Mouse (Mus musculus) spleen, embryonic (tissue): ENCODE data around the gene Gm4303.
"Not testable (repeated sequence)": the region's sequence is repeated elsewhere in the genome, so short reads cannot be mapped to it uniquely, and the experiment has no call there.

Experiments
- CTCF ChIA-PET: fragments of 350-600 bp; sonication (Branson Sonifier 250); formaldehyde crosslinking; loops from one replicate; lab custom pipeline; 2022; lab: Charles Lee

The Gm4303 gene

DNA sequence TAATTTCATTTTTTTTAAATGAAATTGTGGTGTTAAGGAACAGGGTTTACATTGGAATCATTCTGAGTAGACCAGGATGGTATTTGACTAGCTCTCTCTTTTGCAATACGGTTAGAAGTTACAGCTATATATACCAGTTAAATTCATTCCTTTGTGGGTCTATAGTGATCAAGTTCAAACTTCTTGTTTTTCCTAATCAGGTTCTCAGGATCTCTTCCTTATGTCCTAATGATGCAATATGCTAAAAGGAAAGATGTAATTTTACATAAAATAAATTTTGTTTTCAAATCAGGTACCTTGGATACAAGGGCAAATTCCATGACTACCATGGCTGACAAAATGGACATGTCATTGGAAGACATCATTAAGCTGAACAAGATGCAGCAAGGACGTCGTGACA is at the start of gene Gm4303:
TSS of gene Gm4303 (plus strand) at position 301 of the 400 bp plus-strand sequence.
- CTCF ChIA-PET: not testable (repeated sequence)

DNA sequence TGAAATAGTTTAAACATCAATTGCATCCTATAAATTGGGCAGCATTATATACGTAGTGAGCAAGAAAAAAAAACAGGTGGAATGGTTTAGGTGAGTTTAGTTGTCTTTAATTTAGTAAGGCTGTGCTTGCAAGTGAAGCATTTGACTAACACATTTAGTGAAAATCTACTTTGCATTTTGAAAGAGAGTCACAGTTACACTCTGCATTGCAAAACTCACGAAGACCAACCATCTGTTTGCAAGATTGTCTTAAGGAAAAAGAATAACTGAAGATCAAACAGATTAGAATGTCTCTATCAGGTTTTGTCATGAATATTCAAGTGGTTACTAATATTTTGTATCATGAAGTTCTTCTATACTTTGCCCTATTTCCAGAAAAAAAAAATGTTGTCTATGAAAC is 49.7 kb upstream of the Gm4303 start:
- CTCF ChIA-PET: no interaction called here

DNA sequence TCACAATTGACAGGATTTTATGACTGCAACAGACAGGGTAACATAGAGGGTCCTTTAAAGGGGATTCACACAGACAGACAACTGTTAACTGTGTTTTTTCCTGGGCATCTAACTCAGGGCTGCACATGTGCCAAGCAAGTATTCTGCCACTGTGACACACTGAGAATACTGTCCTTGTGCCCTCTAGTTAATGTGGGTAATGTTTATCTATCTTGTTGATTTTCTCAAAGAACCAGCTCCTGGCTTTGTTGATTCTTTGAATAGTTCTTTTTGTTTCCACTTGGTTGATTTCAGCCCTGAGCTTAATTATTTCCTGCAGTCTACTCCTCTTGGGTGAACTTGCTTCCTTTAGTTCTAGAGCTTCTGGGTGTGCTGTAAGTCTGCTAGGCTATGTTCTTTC is 45.7 kb upstream of the Gm4303 start:
- CTCF ChIA-PET: not testable (repeated sequence)

DNA sequence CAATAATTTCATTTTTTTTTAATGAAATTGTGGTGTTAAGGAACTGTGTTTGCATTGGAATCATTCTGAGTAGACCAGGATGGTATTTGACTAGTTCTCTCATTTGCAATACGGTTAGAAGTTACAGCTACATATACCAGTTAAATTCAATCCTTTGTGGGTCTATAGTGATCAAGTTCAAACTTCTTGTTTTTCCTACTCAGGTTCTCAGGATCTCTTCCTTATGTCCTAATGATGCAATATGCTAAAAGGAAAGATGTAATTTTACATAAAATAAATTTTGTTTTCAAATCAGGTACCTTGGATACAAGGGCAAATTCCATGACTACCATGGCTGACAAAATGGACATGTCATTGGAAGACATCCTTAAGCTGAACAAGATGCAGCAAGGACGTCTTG is 10.4 kb upstream of the Gm4303 start, which contains the start of gene Gm4301:
TSS of gene Gm4301 (plus strand) at position 301 of the 400 bp plus-strand sequence.
- CTCF ChIA-PET: not testable (repeated sequence)

DNA sequence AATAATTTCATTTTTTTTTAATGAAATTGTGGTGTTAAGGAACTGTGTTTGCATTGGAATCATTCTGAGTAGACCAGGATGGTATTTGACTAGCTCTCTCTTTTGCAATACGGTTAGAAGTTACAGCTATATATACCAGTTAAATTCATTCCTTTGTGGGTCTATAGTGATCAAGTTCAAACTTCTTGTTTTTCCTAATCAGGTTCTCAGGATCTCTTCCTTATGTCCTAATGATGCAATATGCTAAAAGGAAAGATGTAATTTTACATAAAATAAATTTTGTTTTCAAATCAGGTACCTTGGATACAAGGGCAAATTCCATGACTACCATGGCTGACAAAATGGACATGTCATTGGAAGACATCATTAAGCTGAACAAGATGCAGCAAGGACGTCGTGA is 5.2 kb upstream of the Gm4303 start, which contains the start of gene Gm4302:
TSS of gene Gm4302 (plus strand) at position 301 of the 400 bp plus-strand sequence.
- CTCF ChIA-PET: not testable (repeated sequence)

DNA sequence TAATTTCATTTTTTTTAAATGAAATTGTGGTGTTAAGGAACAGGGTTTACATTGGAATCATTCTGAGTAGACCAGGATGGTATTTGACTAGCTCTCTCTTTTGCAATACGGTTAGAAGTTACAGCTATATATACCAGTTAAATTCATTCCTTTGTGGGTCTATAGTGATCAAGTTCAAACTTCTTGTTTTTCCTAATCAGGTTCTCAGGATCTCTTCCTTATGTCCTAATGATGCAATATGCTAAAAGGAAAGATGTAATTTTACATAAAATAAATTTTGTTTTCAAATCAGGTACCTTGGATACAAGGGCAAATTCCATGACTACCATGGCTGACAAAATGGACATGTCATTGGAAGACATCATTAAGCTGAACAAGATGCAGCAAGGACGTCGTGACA is 5.0 kb downstream of the Gm4303 start, which contains the start of gene Gm4305:
TSS of gene Gm4305 (plus strand) at position 301 of the 400 bp plus-strand sequence.
- CTCF ChIA-PET: not testable (repeated sequence)

DNA sequence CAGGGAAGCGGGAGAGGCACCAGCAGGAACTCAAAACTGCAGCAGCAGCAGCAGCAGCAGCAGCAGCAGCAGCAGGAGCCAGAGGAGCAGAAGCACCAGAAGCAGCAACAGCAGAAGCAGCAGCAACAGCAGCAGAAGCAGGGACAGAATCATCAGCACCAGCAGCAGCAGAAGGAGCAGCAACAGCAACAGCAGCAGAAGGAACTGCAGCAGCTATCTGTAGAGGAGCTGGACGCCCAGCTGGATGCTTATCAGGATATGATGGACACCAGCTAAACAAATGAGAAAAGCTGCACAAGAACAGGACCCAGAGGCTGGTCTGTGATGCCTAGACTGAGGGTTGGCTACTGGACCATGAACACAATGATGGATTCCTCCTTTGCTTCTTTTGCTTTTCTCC is 11.1 kb downstream of the Gm4303 start:
- CTCF ChIA-PET: not testable (repeated sequence)

DNA sequence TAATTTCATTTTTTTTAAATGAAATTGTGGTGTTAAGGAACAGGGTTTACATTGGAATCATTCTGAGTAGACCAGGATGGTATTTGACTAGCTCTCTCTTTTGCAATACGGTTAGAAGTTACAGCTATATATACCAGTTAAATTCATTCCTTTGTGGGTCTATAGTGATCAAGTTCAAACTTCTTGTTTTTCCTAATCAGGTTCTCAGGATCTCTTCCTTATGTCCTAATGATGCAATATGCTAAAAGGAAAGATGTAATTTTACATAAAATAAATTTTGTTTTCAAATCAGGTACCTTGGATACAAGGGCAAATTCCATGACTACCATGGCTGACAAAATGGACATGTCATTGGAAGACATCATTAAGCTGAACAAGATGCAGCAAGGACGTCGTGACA is 15.3 kb downstream of the Gm4303 start, which contains the start of gene Gm4307:
TSS of gene Gm4307 (plus strand) at position 301 of the 400 bp plus-strand sequence.
- CTCF ChIA-PET: not testable (repeated sequence)

DNA sequence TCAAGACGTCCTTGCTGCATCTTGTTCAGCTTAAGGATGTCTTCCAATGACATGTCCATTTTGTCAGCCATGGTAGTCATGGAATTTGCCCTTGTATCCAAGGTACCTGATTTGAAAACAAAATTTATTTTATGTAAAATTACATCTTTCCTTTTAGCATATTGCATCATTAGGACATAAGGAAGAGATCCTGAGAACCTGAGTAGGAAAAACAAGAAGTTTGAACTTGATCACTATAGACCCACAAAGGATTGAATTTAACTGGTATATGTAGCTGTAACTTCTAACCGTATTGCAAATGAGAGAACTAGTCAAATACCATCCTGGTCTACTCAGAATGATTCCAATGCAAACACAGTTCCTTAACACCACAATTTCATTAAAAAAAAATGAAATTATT is 36.7 kb downstream of the Gm4303 start, which contains the start of gene Gm4312:
TSS of gene Gm4312 (minus strand) at position 101 of the 400 bp plus-strand sequence.
- CTCF ChIA-PET: not testable (repeated sequence)
